Mouse (Mus musculus) neural tube, embryonic 10.5 days (tissue): ENCODE measurements around the gene Kdm2b.

Source experiments
- DNase-seq: peaks from one replicate; pipeline ENCODE4 v3.0.0-alpha.2; 2017; ENCODE audit warnings: low spot score; ENCODE audit errors: extremely low spot score

Kdm2b gene

DNA sequence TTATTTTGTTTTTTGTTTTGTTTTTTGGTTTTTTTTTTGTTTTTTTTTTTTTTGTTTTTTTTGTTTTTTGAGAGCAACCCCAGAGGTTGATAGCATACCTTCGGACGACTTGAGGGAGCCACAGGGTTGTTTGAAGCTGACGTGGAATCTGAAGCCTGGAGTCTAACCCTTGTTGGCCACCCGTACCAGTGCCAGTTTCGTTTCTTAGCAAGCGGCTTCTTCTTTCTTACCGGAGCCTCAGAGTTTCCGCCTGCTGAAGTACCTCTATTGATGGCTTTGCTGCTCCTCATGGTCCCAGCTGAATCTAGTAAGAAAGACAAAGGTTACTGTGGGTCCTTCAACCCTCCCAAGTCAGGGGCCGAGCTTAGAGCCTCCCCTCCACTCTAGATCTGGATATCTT, 22.1 kb upstream of the Kdm2b start:
- no peak for DNase-seq

DNA sequence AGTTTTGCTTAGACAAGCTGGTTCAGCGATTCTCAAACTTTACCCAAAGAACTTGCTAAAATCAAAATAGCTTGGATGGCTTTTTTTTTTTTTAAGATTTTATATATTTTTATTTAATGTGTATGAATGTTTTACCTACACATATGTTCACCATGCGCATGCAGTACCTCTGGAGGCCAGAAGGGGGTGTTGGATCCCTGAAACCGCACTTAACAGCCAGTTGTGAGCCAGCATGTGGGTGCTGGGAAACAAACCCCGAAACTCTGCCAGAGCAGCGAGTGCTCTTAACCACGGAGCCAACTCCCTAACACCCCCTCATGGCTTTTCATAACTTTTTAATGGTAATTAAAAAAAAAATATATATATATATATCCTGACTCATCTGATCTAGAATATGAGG, 21.2 kb upstream of the Kdm2b start:
- DNase-seq: no peak

- no peak for DNase-seq
These were observed 20.2 kb upstream of the Kdm2b start for GRCm38 (mm10) chr5:123009873-123010272.

DNA sequence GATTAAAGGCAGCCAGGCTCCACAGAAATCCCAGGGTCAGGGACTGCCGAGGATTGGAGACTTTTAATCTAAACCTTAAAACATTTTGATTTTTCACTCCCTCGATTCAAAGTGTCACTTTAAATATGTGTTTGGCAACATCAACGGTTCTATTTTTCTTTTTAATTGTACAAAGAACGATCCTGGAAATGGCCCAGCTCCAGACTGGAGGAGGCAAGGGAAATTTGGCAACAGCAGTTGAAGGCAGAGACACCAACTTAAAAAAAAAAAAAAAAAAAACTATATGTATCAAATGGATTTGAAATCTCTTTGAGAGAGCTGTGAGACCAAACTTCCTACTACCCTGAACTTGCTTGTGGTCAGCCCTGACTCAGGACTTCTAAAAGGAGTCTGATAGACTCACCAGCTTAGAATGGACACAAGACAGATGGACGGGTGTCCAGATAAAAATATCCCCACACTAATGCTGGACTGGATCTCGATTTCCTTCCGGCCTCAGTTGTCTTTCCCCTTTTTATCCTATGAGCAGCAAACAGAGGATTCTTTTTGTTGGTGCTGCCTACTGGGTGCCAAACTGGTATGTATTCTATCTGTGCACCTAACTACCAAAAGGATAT, 19.4 kb upstream of the Kdm2b start:
- no peak for DNase-seq

DNA sequence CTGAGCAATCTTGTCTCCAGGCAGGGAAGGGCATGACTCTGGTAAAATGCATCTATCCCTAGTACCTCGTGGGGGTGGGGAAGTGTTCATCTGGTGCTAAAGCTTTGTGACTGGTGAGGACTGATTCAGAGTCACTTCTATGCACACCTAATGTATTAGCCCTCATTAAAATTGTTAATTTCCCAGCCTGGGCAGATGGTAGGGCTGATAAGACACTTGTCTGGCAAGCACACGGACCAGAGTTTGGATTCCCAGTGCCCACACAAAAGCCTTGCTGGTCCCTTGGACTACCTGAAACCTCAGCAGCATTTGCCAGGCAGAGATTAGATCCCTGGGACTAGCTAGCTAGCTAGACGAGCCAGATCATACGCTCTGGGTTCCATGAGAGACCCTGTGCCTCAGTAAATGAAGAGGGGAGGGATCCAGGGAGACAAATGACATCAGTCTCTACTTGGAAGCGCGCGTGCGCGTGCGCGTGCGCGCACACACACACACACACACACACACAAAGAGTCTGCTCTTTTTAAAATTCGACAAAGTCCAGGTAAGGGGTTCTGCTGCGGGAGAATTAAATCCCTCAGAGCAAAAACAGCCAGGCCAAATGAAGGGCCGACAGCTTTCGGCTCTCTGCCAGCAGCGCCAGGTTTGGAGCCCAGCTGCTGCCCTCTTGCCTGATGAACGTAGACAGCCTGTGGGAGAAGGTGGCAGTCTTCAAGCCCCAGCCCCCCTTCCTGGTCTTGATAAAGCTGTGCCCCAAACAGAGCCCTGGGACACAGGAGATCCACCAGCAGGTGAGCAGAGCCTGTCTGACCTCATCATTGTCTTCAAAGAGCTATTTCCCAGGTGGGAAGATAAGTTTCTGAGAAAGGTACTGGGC, 16.3 kb upstream of the Kdm2b start:
- no peak for DNase-seq

- DNase-seq: no peak
These were observed 11.3 kb upstream of the Kdm2b start for GRCm38 (mm10) chr5:123000901-123001300.

DNA sequence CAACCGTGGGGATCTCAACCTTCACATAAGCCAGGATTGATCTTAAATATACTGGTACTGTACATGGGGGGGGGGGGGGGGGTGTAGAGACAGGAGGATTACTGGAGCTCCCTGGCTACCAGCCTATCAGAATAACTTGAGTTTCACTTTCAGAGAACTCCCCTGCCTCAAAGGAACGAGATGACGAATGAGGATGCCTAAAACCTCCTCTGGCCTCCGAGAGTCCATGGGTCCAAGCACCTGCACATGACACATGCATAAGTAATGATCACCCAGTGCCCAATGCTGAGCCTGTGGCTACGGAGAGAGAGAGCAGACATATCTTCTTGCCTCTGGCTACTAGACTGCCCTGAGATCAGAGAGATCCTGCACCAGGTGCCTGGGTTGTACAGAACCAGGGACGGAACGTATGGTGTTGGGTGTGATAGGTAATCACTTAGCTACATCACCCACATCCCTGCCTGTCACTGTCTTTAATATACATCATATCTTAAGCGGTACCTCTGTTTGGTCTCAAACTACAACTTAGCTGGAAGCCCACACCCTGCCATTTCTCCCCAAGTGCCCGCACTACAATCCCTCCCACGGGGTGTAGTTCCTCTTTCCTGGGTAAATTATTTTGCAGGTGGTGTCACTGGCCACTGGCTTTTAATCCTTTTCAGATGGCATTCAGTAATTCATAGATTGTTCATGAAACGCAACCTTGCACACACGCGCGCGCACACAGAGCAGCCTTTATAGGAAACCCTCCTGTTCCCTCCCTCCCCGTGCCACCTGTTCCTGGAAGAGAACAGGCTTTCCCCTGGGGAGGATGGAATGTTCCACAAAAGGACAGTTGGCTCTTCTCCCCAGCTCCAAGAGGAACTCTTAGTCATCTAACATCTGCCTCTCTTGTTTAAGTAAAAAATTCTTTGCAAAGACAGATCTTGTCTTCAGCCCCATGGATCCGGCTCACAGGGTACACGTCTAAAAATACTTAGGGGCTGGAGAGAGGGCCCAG, 7.9 kb upstream of the Kdm2b start:
- DNase-seq: no peak

GRCm38 (mm10) chr5:122994910-122995309, 5.3 kb upstream of the Kdm2b start:
- no peak for DNase-seq

- DNase-seq: peak; percentile 89
These were observed 4.8 kb upstream of the Kdm2b start for GRCm38 (mm10) chr5:122994303-122994846.

DNA sequence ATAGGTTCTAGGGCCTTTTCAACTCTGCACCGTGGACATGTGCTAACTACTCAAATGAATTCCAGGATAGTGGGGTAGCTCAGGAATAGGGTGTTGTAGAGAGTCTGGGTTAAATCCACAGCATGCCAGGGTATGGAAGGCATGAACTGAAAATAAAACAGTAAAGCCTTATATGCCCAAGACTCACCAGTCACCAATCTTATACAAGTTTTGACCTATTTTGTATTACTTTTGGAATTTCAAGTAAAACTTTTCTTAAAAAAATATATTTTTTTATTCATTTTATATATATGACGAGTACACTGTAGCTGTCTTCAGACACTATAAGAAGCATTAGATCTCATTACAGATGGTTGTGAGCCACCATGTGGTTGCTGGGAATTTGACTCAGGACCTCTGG, 4.2 kb upstream of the Kdm2b start:
- DNase-seq: no peak

GRCm38 (mm10) chr5:122991350-122992004, 1.9 kb upstream of the Kdm2b start:
- peak; percentile 36 for DNase-seq

DNA sequence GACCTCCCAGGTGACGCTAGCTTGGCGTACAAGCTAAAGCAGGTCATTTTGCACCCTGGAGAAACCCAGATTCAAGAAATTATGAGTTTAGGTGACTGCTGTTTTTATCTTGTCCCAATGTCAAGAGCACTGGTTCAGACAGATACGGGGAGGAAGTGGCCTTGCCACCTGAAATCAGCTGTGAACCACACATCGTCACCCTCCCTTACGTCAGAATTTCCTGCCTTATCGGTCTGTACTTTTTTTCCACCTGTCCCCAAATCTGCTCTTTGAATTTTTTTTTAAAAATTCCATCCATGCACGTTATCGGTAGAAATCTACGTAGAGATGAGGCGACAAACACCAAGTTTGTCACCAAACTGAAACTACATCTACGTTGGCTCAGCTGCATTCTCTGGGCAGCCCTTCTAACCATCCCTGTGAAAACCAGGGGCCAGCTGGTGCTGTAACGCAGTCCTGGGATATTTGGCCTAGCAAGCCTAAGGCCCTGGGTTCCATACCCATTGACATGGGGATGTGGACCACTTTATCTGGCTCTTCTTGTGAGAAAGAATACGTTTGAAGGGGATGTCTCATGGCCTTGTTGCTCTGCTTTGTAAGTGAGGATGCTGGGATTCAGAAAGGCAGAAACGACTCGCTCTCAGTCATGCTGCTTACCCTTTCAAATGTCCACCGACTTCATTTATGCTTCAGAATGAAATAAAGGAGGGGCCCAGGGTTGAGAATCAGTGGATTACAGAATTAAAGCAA, 963 bp upstream of the Kdm2b start:
- DNase-seq: peak; percentile 30

DNA sequence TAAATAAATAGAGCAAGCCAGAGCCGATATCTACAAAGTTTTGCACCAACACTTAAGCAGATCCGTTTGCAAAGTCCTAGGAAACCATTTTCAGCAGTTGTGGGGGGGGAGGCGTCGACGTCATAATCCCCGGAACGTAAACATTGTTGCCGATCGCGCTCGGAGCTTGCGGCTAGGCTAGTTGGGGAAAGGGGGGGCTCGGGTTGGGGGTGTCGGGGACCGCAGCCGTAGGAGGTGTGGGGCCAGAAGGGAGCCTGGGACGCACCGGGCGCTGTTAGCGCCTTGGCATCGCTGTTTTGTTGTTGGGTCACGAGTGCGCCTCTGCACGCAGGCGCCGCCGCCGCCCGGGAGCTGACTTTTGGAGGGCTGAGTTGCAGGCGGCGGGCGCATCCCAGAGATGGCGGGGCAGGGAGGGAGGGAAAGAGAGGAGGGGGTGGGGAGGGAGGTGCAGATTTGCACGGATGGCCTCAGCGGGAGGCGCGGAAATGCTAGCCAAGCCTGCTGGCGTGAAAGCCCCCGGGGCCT, 560 bp downstream of the Kdm2b start:
- peak; percentile 86 for DNase-seq

DNA sequence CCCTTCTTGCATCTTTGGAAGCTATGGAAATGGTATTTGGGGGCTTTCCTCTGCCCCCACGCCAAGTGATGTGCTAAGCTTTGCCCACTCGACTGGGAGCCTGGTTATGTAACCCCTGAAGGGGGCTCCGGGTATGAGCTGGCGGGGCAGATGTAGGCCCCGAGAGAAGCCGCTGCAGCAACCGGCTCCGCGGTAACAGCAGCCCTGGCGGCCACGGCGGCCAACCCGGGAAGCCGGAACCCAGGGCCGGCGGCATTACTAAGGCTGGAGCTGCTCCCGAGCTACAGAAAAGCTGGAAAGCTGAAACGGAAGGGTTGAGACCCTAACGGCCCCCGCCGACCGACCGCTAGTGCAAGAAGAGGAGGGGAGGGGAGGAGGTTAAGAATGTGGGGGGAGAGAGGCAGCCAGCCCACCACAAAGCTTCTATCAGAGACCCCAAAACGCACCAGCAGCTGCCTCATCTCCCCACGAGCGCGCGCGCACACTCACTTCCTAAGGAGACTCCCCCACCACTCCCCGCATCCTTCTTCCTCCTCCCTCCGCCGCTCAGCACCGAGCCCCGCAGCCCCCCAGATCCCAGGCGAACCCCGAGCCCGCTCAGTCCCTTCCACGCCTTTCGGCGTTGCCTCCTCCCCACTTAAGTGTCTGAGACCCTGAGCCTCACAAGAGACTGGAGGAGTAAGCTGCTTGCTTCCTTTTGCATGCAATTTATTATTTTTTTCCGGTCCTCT, 1.4 kb downstream of the Kdm2b start:
- DNase-seq: peak; percentile 64

GRCm38 (mm10) chr5:122987211-122988020, 2.2 kb downstream of the Kdm2b start:
- DNase-seq: peak; percentile 57

GRCm38 (mm10) chr5:122986091-122986493, 3.5 kb downstream of the Kdm2b start:
- peak; percentile 24 for DNase-seq

DNA sequence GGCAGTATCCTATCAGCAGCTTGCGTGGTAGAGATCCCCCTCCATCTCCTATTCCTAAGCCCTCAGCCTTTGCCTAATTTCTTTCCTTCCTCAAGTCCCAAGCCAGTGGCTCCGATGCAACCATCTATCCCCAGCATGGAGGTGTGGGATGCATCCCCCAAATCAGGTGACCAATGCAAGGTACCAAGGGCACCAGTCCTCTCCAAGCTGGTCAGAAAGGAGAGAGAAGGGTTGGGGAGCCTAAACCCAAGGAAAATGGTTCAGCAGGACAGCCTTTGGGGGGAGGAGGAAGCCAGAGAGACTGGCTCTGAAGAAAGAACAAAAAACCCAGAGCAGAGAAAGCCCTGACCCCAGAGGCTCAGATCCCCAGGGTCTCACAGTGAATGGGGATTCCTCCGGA, 4.3 kb downstream of the Kdm2b start:
- no peak for DNase-seq

GRCm38 (mm10) chr5:122984483-122984882, 5.1 kb downstream of the Kdm2b start:
- no peak for DNase-seq
